Mouse (Mus musculus): ENCODE results near the gene Slc12a8. TPM values are rescaled to one million over a fixed set of nuclear protein-coding genes. Genes with fewer than 3 reads are reported as not detected.
A peak's percentile ranks its signal among the peaks of the same experiment; 100 is the strongest.

Gene Slc12a8
- polyA plus RNA-seq, 1 experiment, result 0.91 TPM

GRCm38 (mm10) chr16:33684162-33684702 is 167.1 kb downstream of the Slc12a8 start, which contains the start of gene Heg1:
Gene Heg1, plus strand, starts transcription at chr16:33684370.
- TF ChIP-seq CTCF (IDR thresholded peaks at IDR 0.05; ENCODE audit: borderline replicate concordance, insufficient read depth, low read length) (no peak), POLR2A (IDR thresholded peaks at IDR 0.05; ENCODE audit: low read depth, low read length) (peak; percentile 49)
- 0 out of 2 replicates have a peak, but pooled peaks cover 5% of the 10 kb centered on the region for H3K4me1 ChIP-seq (ENCODE audit: control insufficient read depth, insufficient read depth, low read length)
- peak within 1 kb of the TSS; percentile 88 for H3K4me3 ChIP-seq (ENCODE audit: insufficient read depth, low read length)
- peak within 1 kb of the TSS; percentile 64 for H3K27ac ChIP-seq (ENCODE audit: insufficient read depth, low read length)

DNA sequence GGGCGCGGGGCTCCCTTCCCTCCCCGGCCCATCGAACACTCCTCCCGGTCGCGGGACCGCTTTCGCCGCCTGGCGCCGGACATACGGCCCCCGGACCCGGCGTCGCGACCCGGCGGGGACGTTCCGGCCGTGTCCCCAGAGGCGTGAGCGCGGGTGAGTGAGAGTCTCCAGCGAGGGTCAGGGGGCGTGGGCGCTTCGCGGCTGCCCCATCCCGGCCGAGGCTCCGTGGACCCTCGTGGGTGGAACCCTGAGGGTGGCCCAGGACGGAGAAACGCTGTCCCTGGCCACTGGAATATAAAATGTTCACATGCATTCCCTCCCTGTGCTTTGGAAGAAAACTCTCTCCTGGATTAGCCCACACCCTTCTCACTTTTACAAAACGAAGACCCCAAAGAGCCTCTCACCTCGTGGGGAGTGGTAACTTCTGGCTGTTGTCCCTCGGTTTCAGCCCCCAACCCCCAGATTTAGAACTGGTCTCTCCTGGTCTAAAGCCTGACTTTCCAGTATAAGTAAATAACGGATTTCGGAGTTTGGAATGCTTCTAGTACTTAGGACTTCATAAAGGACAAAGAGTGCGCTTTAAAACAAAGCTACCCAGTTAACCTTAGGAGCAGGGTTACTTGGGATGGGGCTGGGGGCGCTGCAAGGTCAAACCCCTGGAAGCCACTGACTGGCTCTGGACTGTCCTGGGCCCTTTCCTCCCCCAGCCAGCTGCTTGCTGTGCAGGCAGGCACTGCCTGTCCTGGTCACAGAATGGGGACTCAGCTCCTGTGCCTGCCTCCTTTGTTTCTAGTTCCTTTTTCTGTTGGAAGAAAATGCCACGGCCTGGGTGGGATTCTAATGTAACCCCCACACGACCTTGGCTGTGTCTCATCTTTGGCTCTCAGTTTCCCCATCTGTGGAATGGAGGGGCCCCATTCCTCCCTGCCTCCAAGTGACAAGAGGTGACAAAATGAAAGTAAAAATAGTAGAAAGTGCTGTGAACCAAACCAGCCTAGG is 167.9 kb downstream of the Slc12a8 start:
- H3K4me1 ChIP-seq (ENCODE audit: control insufficient read depth, insufficient read depth, low read length), result 0 out of 2 replicates have a peak, but pooled peaks cover 5% of the 10 kb centered on the region
- peak overlapping the region; percentile 88 for H3K4me3 ChIP-seq (ENCODE audit: insufficient read depth, low read length)
- peak; percentile 27; the same call in 1 of the 2 replicates for TF ChIP-seq POLR2A (IDR thresholded peaks at IDR 0.05; ENCODE audit: low read depth, low read length)
- TF ChIP-seq CTCF (IDR thresholded peaks at IDR 0.05; ENCODE audit: borderline replicate concordance, insufficient read depth, low read length), result no peak
- peak overlapping the region; percentile 40; the same call in 1 of the 2 replicates for H3K27ac ChIP-seq (ENCODE audit: insufficient read depth, low read length)

- TF ChIP-seq CTCF (IDR thresholded peaks at IDR 0.05; ENCODE audit: borderline replicate concordance, insufficient read depth, low read length) (no peak), POLR2A (IDR thresholded peaks at IDR 0.05; ENCODE audit: low read depth, low read length) (no peak)
- Histone ChIP-seq H3K27ac (ENCODE audit: insufficient read depth, low read length) (no peak overlapping the region), H3K4me3 (ENCODE audit: insufficient read depth, low read length) (peak overlapping the region; percentile 1; the same call in 1 of the 2 replicates), H3K4me1 (ENCODE audit: control insufficient read depth, insufficient read depth, low read length) (0 out of 2 replicates have a peak, but pooled peaks cover 5% of the 10 kb centered on the region)
Measured at GRCm38 (mm10) chr16:33686056-33686455, 168.9 kb downstream of the Slc12a8 start.

- Histone ChIP-seq H3K4me1 (ENCODE audit: control insufficient read depth, insufficient read depth, low read length) (0 out of 2 replicates have a peak, but pooled peaks cover 5% of the 10 kb centered on the region), H3K27ac (ENCODE audit: insufficient read depth, low read length) (no peak overlapping the region)
- TF ChIP-seq POLR2A (IDR thresholded peaks at IDR 0.05; ENCODE audit: low read depth, low read length) (no peak), CTCF (IDR thresholded peaks at IDR 0.05; ENCODE audit: borderline replicate concordance, insufficient read depth, low read length) (no peak)
Measured at GRCm38 (mm10) chr16:33687724-33688123, 170.6 kb downstream of the Slc12a8 start.

GRCm38 (mm10) chr16:33690975-33691747 is 174.0 kb downstream of the Slc12a8 start:
- H3K4me1 ChIP-seq (ENCODE audit: control insufficient read depth, insufficient read depth, low read length), result no peaks in the 10 kb centered on the region
- no peak overlapping the region for H3K4me3 ChIP-seq (ENCODE audit: insufficient read depth, low read length)
- no peak for TF ChIP-seq POLR2A (IDR thresholded peaks at IDR 0.05; ENCODE audit: low read depth, low read length)
- no peak for TF ChIP-seq CTCF (IDR thresholded peaks at IDR 0.05; ENCODE audit: borderline replicate concordance, insufficient read depth, low read length)
- H3K27ac ChIP-seq (ENCODE audit: insufficient read depth, low read length), result no peak overlapping the region

More at GRCm38 (mm10) chr16:33687724-33688123, 170.6 kb downstream of the Slc12a8 start:
- no peak overlapping the region for H3K4me3 ChIP-seq (ENCODE audit: insufficient read depth, low read length)

DNA sequence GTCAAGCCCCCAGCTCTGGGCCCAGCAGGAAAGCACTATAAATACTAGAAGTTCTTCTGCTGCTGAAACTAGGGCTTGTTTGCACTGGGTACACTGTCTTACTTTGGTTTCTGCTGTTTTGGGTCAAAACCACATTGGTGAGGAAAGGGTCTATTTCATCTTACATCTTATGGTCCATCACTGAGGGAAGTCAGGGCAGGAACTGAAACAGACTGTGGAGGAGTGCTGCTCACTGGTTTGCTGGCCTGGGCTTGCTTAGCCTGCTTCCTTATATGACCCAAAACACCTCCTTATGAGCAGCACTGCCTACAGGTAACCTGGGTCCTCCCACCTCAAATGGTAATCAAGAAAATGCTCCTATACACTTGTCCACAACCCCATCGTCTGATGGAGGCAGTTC is 176.4 kb downstream of the Slc12a8 start:
- no peak for TF ChIP-seq POLR2A (IDR thresholded peaks at IDR 0.05; ENCODE audit: low read depth, low read length)
- no peak for TF ChIP-seq CTCF (IDR thresholded peaks at IDR 0.05; ENCODE audit: borderline replicate concordance, insufficient read depth, low read length)
- Histone ChIP-seq H3K27ac (ENCODE audit: insufficient read depth, low read length) (no peak overlapping the region), H3K4me1 (ENCODE audit: control insufficient read depth, insufficient read depth, low read length) (peaks cover 2% of the 10 kb centered on the region; the same call in 1 of the 2 replicates), H3K4me3 (ENCODE audit: insufficient read depth, low read length) (no peak overlapping the region)

- Histone ChIP-seq H3K27ac (ENCODE audit: insufficient read depth, low read length) (no peak overlapping the region), H3K4me1 (ENCODE audit: control insufficient read depth, insufficient read depth, low read length) (peaks cover 2% of the 10 kb centered on the region; the same call in 1 of the 2 replicates), H3K4me3 (ENCODE audit: insufficient read depth, low read length) (no peak overlapping the region)
- TF ChIP-seq POLR2A (IDR thresholded peaks at IDR 0.05; ENCODE audit: low read depth, low read length), result no peak
- TF ChIP-seq CTCF (IDR thresholded peaks at IDR 0.05; ENCODE audit: borderline replicate concordance, insufficient read depth, low read length), result no peak
Measured at GRCm38 (mm10) chr16:33696811-33697575, 179.9 kb downstream of the Slc12a8 start.

DNA sequence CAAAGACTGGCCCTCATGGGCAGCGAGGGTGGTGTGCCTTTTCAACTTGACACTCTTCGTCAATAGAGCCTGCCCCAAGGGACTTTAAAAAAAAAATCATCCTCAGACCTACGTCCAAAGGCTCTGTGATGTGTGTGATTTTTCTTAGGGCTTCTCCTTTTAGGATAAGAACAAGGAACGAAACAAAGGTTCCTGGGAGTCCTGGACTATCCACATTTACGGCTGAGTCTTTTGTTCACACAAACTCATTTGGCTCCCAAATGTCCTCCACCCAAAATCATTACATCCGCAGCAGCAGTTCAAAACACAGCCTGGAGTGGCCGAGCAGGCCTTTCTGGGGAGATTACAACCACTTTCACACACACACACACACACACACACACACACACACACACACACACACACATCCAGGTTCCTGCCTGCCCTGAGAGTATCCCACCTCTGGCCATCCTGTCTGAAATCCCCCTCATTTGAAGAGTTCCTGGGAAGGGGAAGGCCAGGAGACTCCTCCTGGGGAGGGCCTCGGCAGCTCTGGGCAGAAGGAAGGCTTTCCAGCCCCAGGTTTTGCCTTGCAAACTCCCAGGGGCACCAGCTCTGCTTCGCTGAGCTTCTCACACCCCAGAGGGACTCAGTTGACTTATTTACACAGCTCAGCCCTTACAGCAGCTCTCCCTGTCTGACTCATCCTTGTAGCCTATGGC is 180.6 kb downstream of the Slc12a8 start:
- no peak overlapping the region for H3K4me3 ChIP-seq (ENCODE audit: insufficient read depth, low read length)
- TF ChIP-seq CTCF (IDR thresholded peaks at IDR 0.05; ENCODE audit: borderline replicate concordance, insufficient read depth, low read length) (no peak), POLR2A (IDR thresholded peaks at IDR 0.05; ENCODE audit: low read depth, low read length) (no peak)
- H3K27ac ChIP-seq (ENCODE audit: insufficient read depth, low read length), result no peak overlapping the region
- peaks cover 2% of the 10 kb centered on the region; the same call in 1 of the 2 replicates for H3K4me1 ChIP-seq (ENCODE audit: control insufficient read depth, insufficient read depth, low read length)

All from embryonic fibroblast, embryonic 13.5 days (primary cell).